Mouse (Mus musculus) megakaryocyte-erythroid progenitor cell, adult 5-6 weeks (primary cell): ENCODE results near the gene Boc. TPM values are rescaled to one million over a fixed set of nuclear protein-coding genes. Genes with fewer than 3 reads are reported as not detected.

Experiments
- ATAC-seq: replicated peaks from 2 replicates; pipeline ENCODE4 v1.8.0; 2016; ENCODE audit warnings: mild to moderate bottlenecking, inconsistent platforms; ENCODE audit not compliant: severe bottlenecking, poor library complexity, low FRiP score, low TSS enrichment
- total RNA-seq, 2 experiments: library from RNA; stranded (forward) in 1 of 2; stranded (reverse) in 1 of 2; fragments of 200-1000, 215-1000 nt in 1 of 2; fragments of >200 nt in 1 of 2; fragmentation: Nextera tagmentation in 1 of 2; gene quantifications; 2 replicates each; pipeline ENCODE4 v1.2.3; 2014 to 2017

The Boc gene
- total RNA-seq (2014; fragmentation: Nextera tagmentation) (not detected in 2 replicates), total RNA-seq (2017) (not detected in 2 replicates)

GRCm38 (mm10) chr16:44558471-44559329 is at the start of gene Boc:
Boc (minus strand) TSS chr16:44558897.
- peak; percentile 73 for ATAC-seq

- ATAC-seq = no peak
These were observed 47.9 kb upstream of the Boc start for GRCm38 (mm10) chr16:44606643-44607042.

GRCm38 (mm10) chr16:44604021-44604616 is 45.4 kb upstream of the Boc start:
- ATAC-seq = no peak

GRCm38 (mm10) chr16:44601999-44602794 is 43.5 kb upstream of the Boc start:
- ATAC-seq = no peak

- no peak for ATAC-seq
These were observed 42.5 kb upstream of the Boc start for GRCm38 (mm10) chr16:44601182-44601581.

GRCm38 (mm10) chr16:44597106-44597806 is 38.6 kb upstream of the Boc start:
- ATAC-seq = no peak

- ATAC-seq = no peak
These were observed 30.8 kb upstream of the Boc start for GRCm38 (mm10) chr16:44589506-44589905.

GRCm38 (mm10) chr16:44579421-44580024 is 20.8 kb upstream of the Boc start:
- no peak for ATAC-seq

- no peak for ATAC-seq
These were observed 19.9 kb upstream of the Boc start for GRCm38 (mm10) chr16:44578551-44578950.

GRCm38 (mm10) chr16:44568056-44568455 is 9.4 kb upstream of the Boc start:
- no peak for ATAC-seq

GRCm38 (mm10) chr16:44565328-44566210 is 6.9 kb upstream of the Boc start:
- no peak for ATAC-seq

GRCm38 (mm10) chr16:44564359-44564758 is 5.7 kb upstream of the Boc start:
- ATAC-seq = no peak

- no peak for ATAC-seq
These were observed 3.4 kb upstream of the Boc start for GRCm38 (mm10) chr16:44562061-44562460.

- ATAC-seq = no peak
These were observed 1.5 kb upstream of the Boc start for GRCm38 (mm10) chr16:44560214-44560613.

- no peak for ATAC-seq
These were observed 616 bp upstream of the Boc start for GRCm38 (mm10) chr16:44559330-44559695.

GRCm38 (mm10) chr16:44557661-44558470 is 831 bp downstream of the Boc start:
- ATAC-seq = peak; percentile 55; the same call in 1 of the 2 replicates

GRCm38 (mm10) chr16:44557084-44557483 is 1.6 kb downstream of the Boc start:
- ATAC-seq = no peak
